Mouse (Mus musculus) heart, embryonic 10.5 days (tissue): ENCODE measurements around the gene Aipl1. TPM values are rescaled to one million over a fixed set of nuclear protein-coding genes. Genes with fewer than 3 reads are reported as not detected.

Source experiments
- DNase-seq: peaks from one replicate; pipeline ENCODE4 v3.0.0-alpha.2; 2017; ENCODE audit warnings: low spot score
- H3K27ac ChIP-seq: fragments of 300-500 bp; sonication (generic); 2 replicates; pipeline ENCODE4 v1.5.1; 2016; ENCODE audit warnings: mild to moderate bottlenecking
- H3K27me3 ChIP-seq: fragments of 300-500 bp; sonication (generic); 2 replicates; pipeline ENCODE4 v1.6.1; 2016; ENCODE audit warnings: mild to moderate bottlenecking; ENCODE audit not compliant: poor library complexity, insufficient read depth, severe bottlenecking
- H3K36me3 ChIP-seq: fragments of 300-500 bp; sonication (generic); 2 replicates; pipeline ENCODE4 v1.6.1; 2016; ENCODE audit warnings: mild to moderate bottlenecking, moderate library complexity
- H3K4me1 ChIP-seq: fragments of 300-500 bp; sonication (generic); 2 replicates; pipeline ENCODE4 v1.6.1; 2016; ENCODE audit warnings: mild to moderate bottlenecking
- H3K4me3 ChIP-seq: fragments of 300-500 bp; sonication (generic); 2 replicates; pipeline ENCODE4 v1.5.1; 2016; ENCODE audit warnings: mild to moderate bottlenecking, moderate library complexity
- H3K9me3 ChIP-seq: fragments of 300-500 bp; sonication (generic); 2 replicates; pipeline ENCODE4 v1.6.1; 2016; ENCODE audit warnings: mild to moderate bottlenecking, moderate library complexity
- WGBS: fragments of 180-500 bp; shearing (Covaris S2); methylation state at CpG from one replicate; pipeline ENCODE4 v1.1.7; 2016; 5-methylcytosine and 5-hydroxymethylcytosine counted together
- polyA plus RNA-seq: library from polyadenylated mRNA; unstranded; fragments of >200 nt; fragmentation: Nextera tagmentation; extraction: Ambion mirVana; gene quantifications from 2 replicates; pipeline ENCODE4 v1.2.1, GENCODE M21; 2016

Aipl1 gene
- polyA plus RNA-seq, 1 experiment from 2014 or later = 1.7 TPM

GRCm38 (mm10) chr11:72024193-72024781, 13.0 kb downstream of the Aipl1 start:
- H3K27me3 ChIP-seq = peaks cover 35% of the 10 kb centered on the region; the same call in 1 of the 2 replicates
- no peak overlapping the region for H3K27ac ChIP-seq
- WGBS = 34% methylated on average over 5 of the region's 5 CpGs
- no peaks in the 10 kb centered on the region for H3K36me3 ChIP-seq
- peaks cover 9% of the 10 kb centered on the region for H3K4me1 ChIP-seq
- H3K9me3 ChIP-seq = no peaks in the 10 kb centered on the region
- H3K4me3 ChIP-seq = no peak overlapping the region
- no peak for DNase-seq

GRCm38 (mm10) chr11:72023581-72023980, 13.7 kb downstream of the Aipl1 start:
- H3K9me3 ChIP-seq = no peaks in the 10 kb centered on the region
- H3K36me3 ChIP-seq = no peaks in the 10 kb centered on the region
- H3K27me3 ChIP-seq = peaks cover 28% of the 10 kb centered on the region; the same call in 1 of the 2 replicates
- WGBS = 58% methylated on average over 8 of the region's 10 CpGs
- H3K27ac ChIP-seq = no peak overlapping the region
- no peak for DNase-seq
- H3K4me3 ChIP-seq = no peak overlapping the region
- H3K4me1 ChIP-seq = peaks cover 9% of the 10 kb centered on the region; the same call in 1 of the 2 replicates

GRCm38 (mm10) chr11:72022827-72023226, 14.5 kb downstream of the Aipl1 start:
- peaks cover 25% of the 10 kb centered on the region; the same call in 1 of the 2 replicates for H3K27me3 ChIP-seq
- WGBS = 78% methylated on average over 6 of the region's 6 CpGs
- H3K4me3 ChIP-seq = no peak overlapping the region
- no peak overlapping the region for H3K27ac ChIP-seq
- H3K9me3 ChIP-seq = no peaks in the 10 kb centered on the region
- DNase-seq = no peak
- H3K4me1 ChIP-seq = peaks cover 9% of the 10 kb centered on the region; the same call in 1 of the 2 replicates
- no peaks in the 10 kb centered on the region for H3K36me3 ChIP-seq

- Histone ChIP-seq H3K4me3 (no peak overlapping the region), H3K27ac (no peak overlapping the region), H3K9me3 (no peaks in the 10 kb centered on the region), H3K36me3 (no peaks in the 10 kb centered on the region), H3K4me1 (peaks cover 9% of the 10 kb centered on the region; the same call in 1 of the 2 replicates), H3K27me3 (peaks cover 15% of the 10 kb centered on the region; the same call in 1 of the 2 replicates)
- 53% methylated on average over 4 of the region's 4 CpGs for WGBS
- DNase-seq = no peak
These were observed 16.3 kb downstream of the Aipl1 start for GRCm38 (mm10) chr11:72021015-72021414.

- no peak for DNase-seq
- H3K4me3 ChIP-seq = no peak overlapping the region
- H3K27ac ChIP-seq = no peak overlapping the region
- 76% methylated on average over 9 of the region's 9 CpGs for WGBS
- no peaks in the 10 kb centered on the region for H3K9me3 ChIP-seq
- 0 out of 2 replicates have a peak, but pooled peaks cover 9% of the 10 kb centered on the region for H3K27me3 ChIP-seq
- H3K4me1 ChIP-seq = peaks cover 5% of the 10 kb centered on the region; the same call in 1 of the 2 replicates
- H3K36me3 ChIP-seq = no peaks in the 10 kb centered on the region
These were observed 20.1 kb downstream of the Aipl1 start for GRCm38 (mm10) chr11:72017253-72017601.

- no peak overlapping the region for H3K27ac ChIP-seq
- H3K27me3 ChIP-seq = 0 out of 2 replicates have a peak, but pooled peaks cover 4% of the 10 kb centered on the region
- peaks cover 5% of the 10 kb centered on the region; the same call in 1 of the 2 replicates for H3K4me1 ChIP-seq
- H3K36me3 ChIP-seq = no peaks in the 10 kb centered on the region
- no peaks in the 10 kb centered on the region for H3K9me3 ChIP-seq
- DNase-seq = no peak
- WGBS = 70% methylated on average over 13 of the region's 13 CpGs
- H3K4me3 ChIP-seq = no peak overlapping the region
These were observed 20.6 kb downstream of the Aipl1 start for GRCm38 (mm10) chr11:72016518-72017252.

GRCm38 (mm10) chr11:72014674-72015073, 22.6 kb downstream of the Aipl1 start:
- Histone ChIP-seq H3K36me3 (no peaks in the 10 kb centered on the region), H3K4me3 (no peak overlapping the region), H3K4me1 (no peaks in the 10 kb centered on the region), H3K27me3 (no peaks in the 10 kb centered on the region), H3K27ac (no peak overlapping the region), H3K9me3 (no peaks in the 10 kb centered on the region)
- 83% methylated on average over 4 of the region's 4 CpGs for WGBS
- DNase-seq = no peak

GRCm38 (mm10) chr11:72011955-72012354, 25.4 kb downstream of the Aipl1 start:
- WGBS = 73% methylated on average over 1 of the region's 1 CpGs
- Histone ChIP-seq H3K4me1 (peaks cover 9% of the 10 kb centered on the region), H3K4me3 (no peak overlapping the region), H3K27me3 (no peaks in the 10 kb centered on the region), H3K27ac (no peak overlapping the region), H3K36me3 (no peaks in the 10 kb centered on the region), H3K9me3 (no peaks in the 10 kb centered on the region)
- DNase-seq = no peak

GRCm38 (mm10) chr11:72010940-72011722, 26.2 kb downstream of the Aipl1 start:
- no peaks in the 10 kb centered on the region for H3K27me3 ChIP-seq
- no peak overlapping the region for H3K27ac ChIP-seq
- no peaks in the 10 kb centered on the region for H3K36me3 ChIP-seq
- DNase-seq = no peak
- H3K4me3 ChIP-seq = no peak overlapping the region
- peaks cover 9% of the 10 kb centered on the region for H3K4me1 ChIP-seq
- no peaks in the 10 kb centered on the region for H3K9me3 ChIP-seq
- WGBS = 72% methylated on average over 9 of the region's 9 CpGs

GRCm38 (mm10) chr11:72010367-72010766, 26.9 kb downstream of the Aipl1 start:
- Histone ChIP-seq H3K9me3 (no peaks in the 10 kb centered on the region), H3K4me1 (peaks cover 9% of the 10 kb centered on the region), H3K27ac (no peak overlapping the region), H3K4me3 (no peak overlapping the region), H3K27me3 (no peaks in the 10 kb centered on the region), H3K36me3 (no peaks in the 10 kb centered on the region)
- no peak for DNase-seq
- WGBS = 67% methylated on average over 5 of the region's 5 CpGs

GRCm38 (mm10) chr11:72005547-72005946, 31.8 kb downstream of the Aipl1 start:
- DNase-seq = no peak
- H3K27me3 ChIP-seq = no peaks in the 10 kb centered on the region
- no peak overlapping the region for H3K27ac ChIP-seq
- H3K36me3 ChIP-seq = no peaks in the 10 kb centered on the region
- WGBS = 92% methylated on average over 6 of the region's 6 CpGs
- H3K9me3 ChIP-seq = no peaks in the 10 kb centered on the region
- H3K4me3 ChIP-seq = no peak overlapping the region
- H3K4me1 ChIP-seq = peaks cover 9% of the 10 kb centered on the region

GRCm38 (mm10) chr11:72003171-72003570, 34.1 kb downstream of the Aipl1 start:
- Histone ChIP-seq H3K9me3 (no peaks in the 10 kb centered on the region), H3K4me3 (no peak overlapping the region), H3K27ac (no peak overlapping the region), H3K4me1 (peaks cover 5% of the 10 kb centered on the region), H3K36me3 (no peaks in the 10 kb centered on the region), H3K27me3 (no peaks in the 10 kb centered on the region)
- no peak for DNase-seq
- 77% methylated on average over 9 of the region's 9 CpGs for WGBS
